Mouse (Mus musculus) hindbrain, embryonic 14.5 days (tissue): ENCODE results near the gene Zkscan3. TPM values are rescaled to one million over a fixed set of nuclear protein-coding genes. Genes with fewer than 3 reads are reported as not detected.

Source experiments
- ATAC-seq: fragments of 200-750 bp; cut with Nextera tagmentation; 2 replicates; pipeline ENCODE4 v1.8.0; 2017; ENCODE audit warnings: moderate number of reproducible peaks, mild to moderate bottlenecking, moderate TSS enrichment, moderate library complexity; ENCODE audit not compliant: low FRiP score
- DNase-seq: peaks from one replicate; pipeline ENCODE4 v3.0.0-alpha.2; 2015; ENCODE audit warnings: low spot score
- H3K27ac ChIP-seq: fragments of 300-500 bp; sonication (generic); 2 replicates; pipeline ENCODE4 v1.5.1; 2014; ENCODE audit warnings: mild to moderate bottlenecking, moderate library complexity
- H3K27me3 ChIP-seq: fragments of 300-500 bp; sonication (generic); 2 replicates; pipeline ENCODE4 v1.6.1; 2014; ENCODE audit warnings: mild to moderate bottlenecking, low read length, mixed read lengths; ENCODE audit not compliant: control insufficient read depth, insufficient read depth
- H3K36me3 ChIP-seq: fragments of 300-500 bp; sonication (generic); replicated peaks from 2 replicates; pipeline ENCODE4 v1.6.1; 2014; ENCODE audit not compliant: control insufficient read depth, insufficient read depth
- H3K4me1 ChIP-seq: fragments of 300-500 bp; sonication (generic); replicated peaks from 2 replicates; pipeline ENCODE4 v1.6.1; 2014; ENCODE audit warnings: antibody characterized with exemption, low read length, mixed read lengths; ENCODE audit not compliant: control insufficient read depth, insufficient read depth
- H3K4me2 ChIP-seq: fragments of 300-500 bp; sonication (generic); replicated peaks from 2 replicates; pipeline ENCODE4 v1.6.1; 2014; ENCODE audit warnings: mild to moderate bottlenecking, moderate library complexity
- H3K4me3 ChIP-seq: fragments of 300-500 bp; sonication (generic); replicated peaks from 2 replicates; pipeline ENCODE4 v1.5.1; 2014; ENCODE audit warnings: mild to moderate bottlenecking, low read length
- H3K9ac ChIP-seq: fragments of 300-500 bp; sonication (generic); 2 replicates; pipeline ENCODE4 v1.6.1; 2014
- H3K9me3 ChIP-seq: fragments of 300-500 bp; sonication (generic); 2 replicates; pipeline ENCODE4 v1.6.1; 2016; ENCODE audit warnings: low read length; ENCODE audit not compliant: control insufficient read depth
- WGBS: fragments of 180-500 bp; shearing (Covaris S2); extraction: QIAGEN DNeasy Blood & Tissue Kit; methylation state at CpG from one replicate; pipeline ENCODE4 v1.1.7; 2014; 5-methylcytosine and 5-hydroxymethylcytosine counted together
- polyA plus RNA-seq: library from polyadenylated mRNA; unstranded; fragments of >200 nt; fragmentation: Nextera tagmentation; extraction: Ambion mirVana; gene quantifications from 2 replicates; pipeline ENCODE4 v1.2.1, GENCODE M21; 2014

Gene Zkscan3
- polyA plus RNA-seq, 1 experiment from 2014 or later = 55.8 TPM

- no peaks in the 10 kb centered on the region for H3K4me1 ChIP-seq
- WGBS = 77% methylated on average over 6 of the region's 6 CpGs
Measured at GRCm38 (mm10) chr13:21417298-21418010, 14.9 kb upstream of the Zkscan3 start.

GRCm38 (mm10) chr13:21415750-21416149 is 13.2 kb upstream of the Zkscan3 start:
- ATAC-seq (no peak), DNase-seq (no peak)
- H3K9me3 ChIP-seq = no peaks in the 10 kb centered on the region
- no peaks in the 10 kb centered on the region for H3K27me3 ChIP-seq
- WGBS = 96% methylated on average over 2 of the region's 2 CpGs
- no peaks in the 10 kb centered on the region for H3K36me3 ChIP-seq
- H3K4me1 ChIP-seq = no peaks in the 10 kb centered on the region
- H3K4me2 ChIP-seq = no peak overlapping the region
- H3K27ac ChIP-seq = no peak overlapping the region
- H3K9ac ChIP-seq = no peak overlapping the region
- H3K4me3 ChIP-seq = no peak overlapping the region

More at GRCm38 (mm10) chr13:21417298-21418010, 14.9 kb upstream of the Zkscan3 start:
- Histone ChIP-seq H3K9me3 (no peaks in the 10 kb centered on the region), H3K27ac (no peak overlapping the region), H3K4me3 (no peak overlapping the region), H3K4me2 (no peak overlapping the region), H3K27me3 (no peaks in the 10 kb centered on the region), H3K36me3 (no peaks in the 10 kb centered on the region), H3K9ac (no peak overlapping the region)
- DNase-seq (no peak), ATAC-seq (no peak)

- Histone ChIP-seq H3K36me3 (no peaks in the 10 kb centered on the region), H3K4me1 (no peaks in the 10 kb centered on the region), H3K27me3 (no peaks in the 10 kb centered on the region), H3K4me2 (no peak overlapping the region), H3K9me3 (no peaks in the 10 kb centered on the region), H3K4me3 (no peak overlapping the region), H3K9ac (no peak overlapping the region), H3K27ac (no peak overlapping the region)
- DNase-seq = no peak
- ATAC-seq = no peak
- WGBS = 83% methylated on average over 4 of the region's 4 CpGs
Measured at GRCm38 (mm10) chr13:21415266-21415665, 12.7 kb upstream of the Zkscan3 start.

GRCm38 (mm10) chr13:21414231-21415212 is 12.0 kb upstream of the Zkscan3 start:
- Histone ChIP-seq H3K9ac (no peak overlapping the region), H3K36me3 (no peaks in the 10 kb centered on the region), H3K4me3 (no peak overlapping the region), H3K4me1 (no peaks in the 10 kb centered on the region), H3K27me3 (no peaks in the 10 kb centered on the region), H3K9me3 (no peaks in the 10 kb centered on the region), H3K4me2 (no peak overlapping the region), H3K27ac (no peak overlapping the region)
- DNase-seq = no peak
- 63% methylated on average over 15 of the region's 15 CpGs for WGBS
- no peak for ATAC-seq

- Histone ChIP-seq H3K9ac (peak overlapping the region; percentile 77), H3K9me3 (no peaks in the 10 kb centered on the region), H3K4me3 (peak overlapping the region; percentile 52), H3K27ac (peak overlapping the region; percentile 89), H3K27me3 (no peaks in the 10 kb centered on the region), H3K4me1 (peaks cover 14% of the 10 kb centered on the region), H3K36me3 (no peaks in the 10 kb centered on the region), H3K4me2 (peak overlapping the region; percentile 78)
- ATAC-seq = 0 out of 2 replicates have a peak, but pooled peaks have one; percentile 25
- 54% methylated on average over 11 of the region's 11 CpGs for WGBS
- no peak for DNase-seq
Measured at GRCm38 (mm10) chr13:21408805-21409459, 6.4 kb upstream of the Zkscan3 start.

- DNase-seq = peak; percentile 88
- peak overlapping the region; percentile 78 for H3K4me2 ChIP-seq
- H3K27ac ChIP-seq = peak overlapping the region; percentile 89
- H3K4me3 ChIP-seq = peak overlapping the region; percentile 52
- no peaks in the 10 kb centered on the region for H3K9me3 ChIP-seq
- H3K36me3 ChIP-seq = no peaks in the 10 kb centered on the region
- peak; percentile 97 for ATAC-seq
- no peaks in the 10 kb centered on the region for H3K27me3 ChIP-seq
- 5% methylated on average over 27 of the region's 27 CpGs for WGBS
- H3K9ac ChIP-seq = peak overlapping the region; percentile 77
- peaks cover 14% of the 10 kb centered on the region for H3K4me1 ChIP-seq
Measured at GRCm38 (mm10) chr13:21407969-21408804, 5.6 kb upstream of the Zkscan3 start.

- no peaks in the 10 kb centered on the region for H3K27me3 ChIP-seq
- no peaks in the 10 kb centered on the region for H3K36me3 ChIP-seq
- H3K9ac ChIP-seq = peak overlapping the region; percentile 77; the same call in 1 of the 2 replicates
- DNase-seq (no peak), ATAC-seq (no peak)
- no peaks in the 10 kb centered on the region for H3K9me3 ChIP-seq
- WGBS = 80% methylated on average over 11 of the region's 11 CpGs
- peak overlapping the region; percentile 78 for H3K4me2 ChIP-seq
- no peak overlapping the region for H3K27ac ChIP-seq
- H3K4me1 ChIP-seq = peaks cover 16% of the 10 kb centered on the region
- peak overlapping the region; percentile 52; the same call in 1 of the 2 replicates for H3K4me3 ChIP-seq
Measured at GRCm38 (mm10) chr13:21407341-21407740, 4.8 kb upstream of the Zkscan3 start.

- Histone ChIP-seq H3K4me2 (peak overlapping the region; percentile 91), H3K36me3 (peaks cover 10% of the 10 kb centered on the region), H3K4me1 (peaks cover 23% of the 10 kb centered on the region), H3K9me3 (no peaks in the 10 kb centered on the region), H3K9ac (peak overlapping the region; percentile 83), H3K27ac (no peak overlapping the region), H3K27me3 (no peaks in the 10 kb centered on the region), H3K4me3 (peak overlapping the region; percentile 84)
- no peak for DNase-seq
- WGBS = 2% methylated on average over 2 of the region's 2 CpGs
- peak; percentile 59 for ATAC-seq
Measured at GRCm38 (mm10) chr13:21402848-21403247, 293 bp upstream of the Zkscan3 start.
